Mouse (Mus musculus) ovary, postnatal 36 days (tissue): Measurements from ENCODE around the gene Pcbp3.

Source experiments
- DNase-seq: peaks from one replicate; pipeline ENCODE4 v3.0.0; 2022; ENCODE audit warnings: low spot score, mixed read lengths

Gene Pcbp3

DNA sequence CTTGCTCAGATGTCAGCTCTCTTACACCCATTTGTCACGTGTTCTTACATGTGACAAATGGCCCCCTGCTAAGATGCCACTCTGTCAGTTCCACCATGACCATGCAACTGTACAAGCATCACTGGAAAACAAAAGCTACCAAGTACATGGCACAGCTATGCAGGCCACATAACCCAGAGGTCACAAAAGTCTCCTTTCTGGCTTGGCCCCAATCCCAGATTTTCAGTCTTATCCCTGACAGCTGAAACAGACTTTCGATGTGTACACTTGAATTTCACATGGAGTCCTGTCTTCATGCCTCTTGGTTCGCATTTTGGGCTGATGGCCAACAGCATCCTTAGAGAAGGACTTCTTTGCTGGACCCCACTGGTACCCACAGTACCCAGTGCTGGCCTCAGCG, 116.8 kb downstream of the Pcbp3 start:
- no peak for DNase-seq

DNA sequence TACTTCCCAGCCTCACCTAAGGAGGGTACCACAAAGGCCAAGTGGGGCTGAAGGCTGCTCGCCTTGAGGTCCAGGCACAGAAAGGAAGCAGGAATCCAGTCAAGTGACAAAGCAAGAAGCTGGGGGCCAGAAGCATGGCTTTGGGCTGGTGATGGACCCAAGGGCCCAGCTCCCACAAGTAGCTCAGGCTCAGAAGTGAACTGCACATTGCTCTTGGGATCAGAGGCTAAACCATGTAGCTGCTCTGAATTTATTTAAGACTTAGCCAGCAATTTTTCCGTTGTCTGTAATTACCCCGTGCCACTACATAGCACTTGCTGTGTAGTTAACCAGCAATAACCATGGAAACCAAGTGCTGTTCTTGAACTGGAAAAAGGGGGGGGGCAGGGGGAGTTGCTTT, 117.3 kb downstream of the Pcbp3 start:
- DNase-seq = no peak

- no peak for DNase-seq
These were observed 119.6 kb downstream of the Pcbp3 start for GRCm38 (mm10) chr10:76842087-76842486.

DNA sequence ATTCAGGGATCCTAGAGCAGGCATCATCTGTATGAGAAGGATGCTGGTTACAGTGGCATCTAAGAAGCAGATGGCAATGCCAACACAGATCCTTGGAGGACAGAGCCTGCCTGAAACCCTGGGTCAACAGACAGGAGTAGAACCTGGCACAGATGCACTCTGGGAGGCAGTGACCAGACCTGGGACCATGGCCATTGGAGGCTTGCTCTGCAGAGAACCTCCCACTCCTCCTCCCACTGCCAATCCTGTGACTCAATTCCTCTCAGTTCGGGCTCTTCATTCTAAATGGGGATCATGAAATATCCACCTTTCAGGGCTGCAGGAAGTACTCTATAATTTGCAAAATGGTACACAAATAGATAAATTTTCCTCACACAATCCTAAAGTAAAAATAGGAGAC, 120.5 kb downstream of the Pcbp3 start:
- no peak for DNase-seq

DNA sequence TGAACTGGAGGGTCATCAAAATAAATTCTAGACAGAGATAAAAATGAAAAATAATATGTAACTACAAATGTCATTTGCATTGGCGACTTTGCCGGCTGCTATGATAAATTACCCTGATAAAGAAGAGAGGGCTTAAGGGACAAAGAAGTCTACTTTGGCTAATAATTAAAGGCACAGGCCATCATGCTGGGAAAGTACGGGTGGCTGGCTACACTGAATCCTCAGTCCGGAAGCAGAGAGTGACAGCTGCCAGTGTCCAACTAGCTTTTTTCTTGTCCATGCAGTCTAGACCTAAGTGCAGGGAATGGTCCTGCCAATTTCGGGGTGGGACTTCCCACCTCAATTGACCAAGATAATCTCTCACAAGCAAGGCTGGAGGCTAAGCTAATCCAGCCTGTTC, 121.1 kb downstream of the Pcbp3 start:
- DNase-seq = no peak

- peak; percentile 77 for DNase-seq
These were observed 126.0 kb downstream of the Pcbp3 start for GRCm38 (mm10) chr10:76835497-76836357.

GRCm38 (mm10) chr10:76832841-76833240, 128.8 kb downstream of the Pcbp3 start:
- no peak for DNase-seq

GRCm38 (mm10) chr10:76831915-76832314, 129.8 kb downstream of the Pcbp3 start:
- no peak for DNase-seq

DNA sequence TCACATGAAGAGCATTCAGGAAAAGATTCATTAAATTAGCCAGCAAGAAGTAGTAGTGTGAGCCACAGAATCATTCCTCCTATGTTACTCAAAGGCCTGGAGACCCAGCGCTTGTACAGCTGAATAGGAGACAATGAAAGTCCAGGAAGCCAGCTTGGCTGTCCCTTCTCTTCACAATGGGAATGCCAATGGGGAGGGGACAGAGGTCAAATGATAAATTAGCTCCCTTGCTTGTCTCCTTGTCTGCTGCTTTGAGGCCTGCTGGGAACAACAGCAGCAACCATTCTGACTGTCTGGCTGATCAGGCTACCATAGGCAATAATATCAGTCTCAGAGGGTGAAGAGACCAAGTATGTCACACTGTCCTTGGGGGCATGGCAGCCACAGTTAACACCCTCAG, 130.5 kb downstream of the Pcbp3 start:
- no peak for DNase-seq

DNA sequence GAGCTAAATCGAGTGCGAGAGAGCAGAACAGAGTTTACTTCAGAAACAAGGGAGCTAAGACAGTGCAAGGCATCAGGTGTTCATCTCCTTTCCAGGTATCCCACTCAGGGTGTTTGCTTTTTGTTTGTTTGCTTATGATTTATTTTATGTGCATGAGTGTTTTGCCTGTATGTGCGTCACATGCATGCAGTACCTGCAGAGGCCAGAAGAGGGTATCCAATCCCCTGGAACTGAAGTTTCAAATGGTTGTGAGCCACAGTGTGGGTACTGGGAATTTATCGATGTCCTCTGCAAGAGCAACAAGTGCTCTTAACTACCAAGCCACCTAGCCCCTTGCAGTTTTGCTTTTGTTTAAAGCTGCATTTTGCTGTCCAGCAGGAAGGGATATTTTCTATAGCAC, 132.8 kb downstream of the Pcbp3 start:
- DNase-seq = no peak

GRCm38 (mm10) chr10:76822698-76823097, 139.0 kb downstream of the Pcbp3 start:
- no peak for DNase-seq

DNA sequence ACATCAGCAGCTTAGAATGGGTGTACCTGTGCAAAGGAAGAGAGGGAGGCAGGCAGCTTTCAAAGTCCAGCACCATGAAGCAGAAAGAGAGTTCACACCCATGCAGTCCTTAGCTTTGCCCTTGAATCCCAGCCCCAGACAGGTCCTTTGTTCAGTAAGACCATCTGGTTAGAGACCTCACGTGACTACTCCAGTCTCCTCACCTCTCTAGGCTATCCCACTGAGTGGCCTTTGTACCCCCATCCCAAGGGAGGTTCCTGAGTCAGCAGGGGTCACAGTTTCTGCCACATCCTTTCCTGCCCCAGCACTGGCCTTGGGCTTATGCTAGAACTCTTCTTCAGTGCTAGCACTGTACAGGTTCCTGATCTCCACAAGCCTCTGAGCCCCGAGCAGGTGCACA, 142.4 kb downstream of the Pcbp3 start:
- DNase-seq = no peak

- no peak for DNase-seq
These were observed 143.3 kb downstream of the Pcbp3 start for GRCm38 (mm10) chr10:76818337-76818736.

DNA sequence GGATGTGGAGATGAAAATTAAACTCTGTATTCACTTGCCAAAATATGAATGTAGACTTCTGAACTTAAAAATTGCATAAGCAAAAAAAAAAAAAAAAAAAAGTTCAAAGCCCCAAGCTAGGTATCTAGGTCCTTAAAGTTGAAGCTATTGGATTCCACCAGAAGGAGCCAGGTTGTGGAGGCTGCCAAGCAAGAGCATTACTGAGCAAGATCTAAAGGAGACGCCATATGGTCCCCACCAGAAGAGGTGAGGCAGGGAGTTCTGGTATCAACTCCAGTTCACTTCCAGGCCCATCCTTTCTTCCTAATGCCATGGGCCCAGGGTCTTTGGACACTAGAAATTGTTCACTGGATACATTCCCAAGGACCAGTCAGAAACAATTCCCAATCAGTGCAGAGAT, 144.8 kb downstream of the Pcbp3 start:
- DNase-seq = no peak

DNA sequence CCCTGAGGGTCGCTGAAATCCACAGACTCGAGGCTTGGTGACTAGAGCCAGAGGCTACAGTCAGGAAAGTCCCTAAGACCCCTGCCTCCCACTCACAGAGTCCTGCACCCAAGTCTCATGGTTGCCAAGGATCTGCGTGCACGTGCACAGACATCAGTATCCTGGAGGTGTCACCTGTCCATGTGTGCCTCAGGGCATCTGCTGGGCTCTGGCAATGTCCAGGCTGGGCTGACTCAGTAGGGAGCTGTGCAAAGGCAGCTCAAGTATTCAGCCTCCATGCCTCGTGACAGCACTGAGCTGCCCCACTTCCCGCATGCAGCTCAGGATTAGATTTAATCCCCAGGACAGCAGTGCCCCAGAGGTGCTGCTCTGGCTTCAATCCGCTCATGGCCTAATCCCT, 145.3 kb downstream of the Pcbp3 start:
- no peak for DNase-seq

DNA sequence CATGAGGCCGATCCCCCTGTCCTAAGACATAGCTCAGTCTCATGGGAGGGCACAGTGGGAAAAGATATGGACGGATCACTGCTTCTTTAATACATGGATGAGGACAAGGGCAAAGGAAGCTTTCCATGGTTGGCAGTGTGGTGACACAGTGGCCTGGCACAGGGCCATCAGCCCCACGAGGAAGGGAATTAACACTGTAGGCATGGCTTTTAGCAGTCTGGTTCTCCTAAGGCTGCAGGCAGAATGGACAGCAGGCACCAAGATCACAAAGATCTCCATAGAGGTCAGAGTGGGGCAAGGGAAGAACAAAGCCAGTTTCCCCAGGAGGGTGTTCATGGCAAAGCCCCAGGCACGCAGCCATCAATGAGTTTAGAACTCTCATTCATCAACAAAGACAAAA, 146.2 kb downstream of the Pcbp3 start:
- DNase-seq = no peak

- no peak for DNase-seq
These were observed 146.9 kb downstream of the Pcbp3 start for GRCm38 (mm10) chr10:76814811-76815210.

DNA sequence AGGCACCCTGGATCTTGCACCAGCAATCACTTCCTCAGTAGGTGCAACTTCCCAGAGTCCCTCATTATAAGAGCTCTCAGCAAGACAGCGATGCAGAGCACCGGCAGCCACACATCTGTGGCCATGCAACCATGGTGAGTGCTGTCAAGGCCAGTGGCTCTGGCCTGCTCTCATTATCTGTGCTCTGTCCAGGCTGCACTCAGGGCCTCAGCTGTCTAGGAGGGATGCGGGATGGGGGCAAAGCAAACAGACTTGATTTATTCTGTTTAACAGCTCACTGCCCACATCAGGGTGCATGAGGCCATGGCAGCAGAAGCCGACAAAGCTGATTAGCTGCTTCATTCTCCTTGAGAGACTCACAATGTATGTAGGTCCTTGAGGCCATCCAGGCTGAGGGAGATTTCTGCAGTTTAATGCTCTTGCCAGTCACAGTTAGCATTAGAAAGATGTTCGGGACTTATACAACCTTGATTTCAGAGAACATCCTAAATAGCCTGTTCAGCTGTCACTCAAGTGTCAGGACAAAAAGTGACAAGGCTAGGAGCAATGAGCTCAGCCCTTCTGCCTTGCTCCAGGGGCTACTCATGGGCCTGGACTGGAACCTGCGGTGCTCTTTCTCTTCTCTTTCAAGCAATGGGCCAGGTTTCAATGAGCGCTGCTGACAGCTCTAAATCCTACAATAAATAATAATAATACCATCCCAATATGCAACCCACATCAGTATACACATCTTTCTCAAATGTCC, 151.6 kb downstream of the Pcbp3 start:
- DNase-seq = no peak

GRCm38 (mm10) chr10:76809439-76809838, 152.2 kb downstream of the Pcbp3 start:
- DNase-seq = no peak

DNA sequence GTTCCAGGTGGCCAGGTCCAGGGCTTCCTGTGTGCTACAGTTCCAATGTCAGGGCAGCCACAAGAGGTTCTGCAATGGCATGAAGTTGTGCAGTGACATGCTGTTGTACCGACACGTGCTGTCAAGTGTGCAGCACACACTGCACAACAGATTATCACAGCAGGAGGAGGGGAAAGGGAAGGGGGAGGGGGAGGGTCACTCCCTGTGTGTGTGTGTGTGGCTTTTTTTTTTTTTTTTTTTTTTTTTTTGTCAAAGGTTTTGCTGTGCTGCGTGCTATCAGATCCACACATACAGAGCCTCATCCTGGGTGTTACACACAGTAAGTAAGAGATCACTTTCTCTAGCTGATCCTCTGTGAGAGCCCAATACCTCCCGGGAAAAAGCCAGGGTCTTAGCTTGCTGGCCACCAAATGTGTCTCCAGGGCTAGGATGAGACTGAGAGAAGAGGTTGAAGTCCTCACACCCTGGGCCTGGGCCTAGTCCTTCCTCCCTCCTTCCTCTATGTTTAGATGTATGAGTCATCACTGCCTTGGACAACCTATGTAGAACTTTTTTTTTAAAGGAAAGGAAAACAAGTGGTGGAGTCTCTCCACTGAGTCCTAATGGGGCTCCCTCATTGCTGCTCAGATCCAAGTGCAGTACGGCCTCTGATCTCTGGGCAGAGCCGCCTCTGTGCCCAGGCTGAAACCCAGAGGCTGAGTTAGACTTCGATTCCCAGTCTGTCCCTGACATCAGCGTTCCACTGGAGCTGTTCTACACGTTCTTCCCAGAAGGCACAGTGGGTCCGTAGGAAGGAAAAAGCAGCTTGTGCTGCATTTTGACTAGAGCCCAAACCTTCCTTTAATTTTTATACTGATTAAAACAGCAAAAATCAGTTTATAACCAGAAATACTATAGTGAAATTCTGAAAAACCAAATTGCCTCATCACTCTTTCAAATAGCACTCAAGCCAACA, 153.0 kb downstream of the Pcbp3 start:
- DNase-seq = no peak

DNA sequence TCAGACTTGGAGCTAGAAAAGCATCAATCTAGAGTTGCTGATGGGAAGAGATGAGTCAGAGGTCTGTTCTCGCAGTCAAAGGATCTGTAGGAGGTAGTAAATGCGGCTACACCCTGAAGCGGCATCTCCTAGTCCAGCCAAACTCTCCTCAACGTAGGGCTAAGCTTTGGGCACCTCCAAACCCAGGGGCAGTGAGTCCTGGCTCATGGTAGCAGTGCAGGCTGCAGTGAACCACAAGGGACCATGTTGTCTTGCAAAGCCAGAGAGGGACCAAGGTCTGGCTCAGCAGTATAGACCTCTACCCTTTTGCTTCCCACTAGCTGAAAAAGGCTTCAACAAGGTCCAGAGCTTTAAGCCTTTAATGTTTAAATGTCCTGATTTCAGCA, 159.2 kb downstream of the Pcbp3 start:
- no peak for DNase-seq

DNA sequence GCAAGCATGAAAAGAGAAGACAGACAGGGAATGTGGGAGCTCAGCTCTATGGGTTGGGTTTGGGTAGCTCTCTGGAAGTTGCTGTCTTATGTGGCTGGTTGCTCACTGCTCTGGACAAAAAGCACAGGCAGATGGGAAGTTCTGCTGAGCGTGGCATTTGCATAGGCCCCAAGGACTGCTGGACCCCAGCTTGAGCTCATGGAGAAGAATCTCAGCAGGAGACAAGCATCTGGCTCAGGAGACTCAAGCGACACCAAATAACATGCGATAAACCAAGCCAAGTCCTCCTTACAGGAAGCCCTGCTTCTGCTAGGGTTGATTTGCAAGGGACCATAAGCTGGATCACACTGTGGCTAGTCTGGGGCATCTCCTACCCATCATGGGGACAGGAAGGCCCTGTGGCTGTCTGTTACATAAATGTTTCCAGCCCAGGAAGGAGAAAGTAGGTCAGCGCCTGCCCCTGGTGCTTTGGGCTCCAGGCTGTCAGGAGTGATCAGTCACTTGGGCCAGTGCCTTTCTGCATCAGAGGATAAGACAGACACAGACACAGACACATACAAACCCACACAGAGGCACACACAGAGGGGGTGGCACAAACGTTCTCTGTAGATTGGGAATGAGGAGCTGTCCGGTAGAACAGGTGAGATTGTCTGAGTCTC, 159.7 kb downstream of the Pcbp3 start:
- no peak for DNase-seq
